10 mouse cellular contexts compared by ENCODE assay signal in the genomic region with DNA sequence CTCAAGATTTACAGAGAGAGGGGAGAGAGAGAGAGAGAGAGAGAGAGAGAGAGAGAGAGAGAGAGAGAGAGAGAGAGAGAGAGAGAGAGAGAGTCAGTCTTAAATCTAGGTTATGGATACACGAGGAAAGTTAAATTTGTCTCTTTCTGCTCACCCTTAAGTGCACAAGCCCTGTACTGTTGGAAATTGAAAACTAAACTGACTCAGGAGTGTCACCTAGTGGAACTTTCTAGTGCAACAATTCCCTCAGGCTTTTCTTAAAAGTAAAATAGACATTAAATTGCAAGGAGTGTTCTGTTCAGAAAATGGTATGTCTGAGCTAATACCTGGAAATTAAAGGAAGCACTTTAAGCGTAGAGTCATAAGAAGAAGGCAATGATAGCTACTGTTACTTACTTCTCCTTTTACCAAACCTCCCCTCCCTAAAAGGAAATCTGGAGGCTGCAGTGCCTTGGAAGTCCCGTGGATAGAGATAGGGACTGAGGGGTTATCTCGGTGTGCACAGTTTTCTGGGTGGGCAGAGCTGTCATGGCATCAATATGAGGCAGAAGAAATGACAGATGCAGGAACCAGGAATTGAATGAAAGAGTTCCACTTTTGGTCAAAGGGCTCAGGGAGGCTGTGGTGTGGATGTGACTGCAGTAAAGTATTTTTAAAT.
DNase-seq lines count a peak whose midpoint lies in the region; ATAC-seq lines count a peak whose summit lies in the region.
"Had no signal": no experiment of that assay in that cellular context is flagged by ENCODE, and none has a peak within 500 bp of the region (broad histone marks: within the 10 kb centered on the region; RNA-seq: fewer than 3 reads in every experiment).

No protein-coding gene starts in this region.

- H3K4me1 ChIP-seq in hindbrain, embryonic 11.5 days (replicated peaks; ENCODE audit: control insufficient read depth, insufficient read depth, low read length), result no peaks in the 10 kb centered on the region
- no peaks in the 10 kb centered on the region for H3K4me1 ChIP-seq in hindbrain, embryonic 12.5 days
- no peaks in the 10 kb centered on the region for H3K4me1 ChIP-seq in midbrain, embryonic 14.5 days (ENCODE audit: control insufficient read depth, insufficient read depth, low read length)
- H3K4me1 ChIP-seq in midbrain, embryonic 15.5 days, result no peaks in the 10 kb centered on the region
- H3K4me1 ChIP-seq in embryonic facial prominence, embryonic 14.5 days (ENCODE audit: control insufficient read depth, insufficient read depth, low read length), result no peaks in the 10 kb centered on the region
- H3K4me1 ChIP-seq: megakaryocyte, embryonic 14.5 days had no signal

- no peaks in the 10 kb centered on the region for H3K9me3 ChIP-seq in hindbrain, embryonic 11.5 days (ENCODE audit: control insufficient read depth, low read length)
- H3K9me3 ChIP-seq in hindbrain, embryonic 12.5 days (replicated peaks), result no peaks in the 10 kb centered on the region
- H3K9me3 ChIP-seq in midbrain, embryonic 14.5 days (ENCODE audit: control insufficient read depth, low read length), result no peaks in the 10 kb centered on the region
- H3K9me3 ChIP-seq in midbrain, embryonic 15.5 days, result no peaks in the 10 kb centered on the region
- no peaks in the 10 kb centered on the region for H3K9me3 ChIP-seq in embryonic facial prominence, embryonic 14.5 days (ENCODE audit: control insufficient read depth, low read length)
- H3K9me3 ChIP-seq: megakaryocyte, embryonic 14.5 days had no signal

- no peak overlapping the region for H3K9ac ChIP-seq in hindbrain, embryonic 11.5 days (ENCODE audit: low read depth, low read length)
- H3K9ac ChIP-seq in hindbrain, embryonic 12.5 days, result no peak overlapping the region
- no peak overlapping the region for H3K9ac ChIP-seq in midbrain, embryonic 14.5 days (replicated peaks; ENCODE audit: low read length)
- no peak overlapping the region for H3K9ac ChIP-seq in midbrain, embryonic 15.5 days
- no peak overlapping the region for H3K9ac ChIP-seq in embryonic facial prominence, embryonic 14.5 days (ENCODE audit: low read depth, low read length)

- no peak overlapping the region for H3K4me3 ChIP-seq in hindbrain, embryonic 11.5 days (ENCODE audit: low read depth, low read length)
- no peak overlapping the region for H3K4me3 ChIP-seq in hindbrain, embryonic 12.5 days
- H3K4me3 ChIP-seq in midbrain, embryonic 14.5 days (replicated peaks; ENCODE audit: low read depth, low read length), result no peak overlapping the region
- H3K4me3 ChIP-seq in midbrain, embryonic 15.5 days, result no peak overlapping the region
- no peak overlapping the region for H3K4me3 ChIP-seq in embryonic facial prominence, embryonic 14.5 days (ENCODE audit: low read depth, low read length)
- H3K4me3 ChIP-seq: megakaryocyte, embryonic 14.5 days had no signal

- H3K27me3 ChIP-seq in hindbrain, embryonic 11.5 days (ENCODE audit: control insufficient read depth, insufficient read depth, low read length), result no peaks in the 10 kb centered on the region
- no peaks in the 10 kb centered on the region for H3K27me3 ChIP-seq in hindbrain, embryonic 12.5 days
- no peaks in the 10 kb centered on the region for H3K27me3 ChIP-seq in midbrain, embryonic 14.5 days (ENCODE audit: control insufficient read depth, insufficient read depth, low read length)
- no peaks in the 10 kb centered on the region for H3K27me3 ChIP-seq in midbrain, embryonic 15.5 days (replicated peaks)
- no peaks in the 10 kb centered on the region for H3K27me3 ChIP-seq in embryonic facial prominence, embryonic 14.5 days (replicated peaks; ENCODE audit: control insufficient read depth, insufficient read depth, low read length)
- H3K27me3 ChIP-seq: megakaryocyte, embryonic 14.5 days had no signal

- no peak overlapping the region for H3K27ac ChIP-seq in hindbrain, embryonic 11.5 days (ENCODE audit: low read depth, low read length)
- H3K27ac ChIP-seq in hindbrain, embryonic 12.5 days, result no peak overlapping the region
- H3K27ac ChIP-seq in midbrain, embryonic 14.5 days (replicated peaks; ENCODE audit: low read depth, low read length), result no peak overlapping the region
- H3K27ac ChIP-seq in midbrain, embryonic 15.5 days, result no peak overlapping the region
- no peak overlapping the region for H3K27ac ChIP-seq in embryonic facial prominence, embryonic 14.5 days (replicated peaks; ENCODE audit: low read depth, low read length)

- 65% methylated on average over 4 of the region's 4 CpGs for WGBS in hindbrain, embryonic 11.5 days
- WGBS in hindbrain, embryonic 12.5 days, result 64% methylated on average over 4 of the region's 4 CpGs
- WGBS in midbrain, embryonic 14.5 days, result 62% methylated on average over 4 of the region's 4 CpGs
- WGBS in midbrain, embryonic 15.5 days, result 60% methylated on average over 4 of the region's 4 CpGs
- 51% methylated on average over 4 of the region's 4 CpGs for WGBS in embryonic facial prominence, embryonic 14.5 days

- no peaks in the 10 kb centered on the region for H3K36me3 ChIP-seq in hindbrain, embryonic 11.5 days (ENCODE audit: control insufficient read depth, insufficient read depth, low read length)
- H3K36me3 ChIP-seq in hindbrain, embryonic 12.5 days, result no peaks in the 10 kb centered on the region
- no peaks in the 10 kb centered on the region for H3K36me3 ChIP-seq in midbrain, embryonic 14.5 days (ENCODE audit: control insufficient read depth, insufficient read depth, low read length)
- no peaks in the 10 kb centered on the region for H3K36me3 ChIP-seq in midbrain, embryonic 15.5 days (replicated peaks)
- H3K36me3 ChIP-seq in embryonic facial prominence, embryonic 14.5 days (ENCODE audit: control insufficient read depth, insufficient read depth, low read length), result no peaks in the 10 kb centered on the region

- no peak overlapping the region for H3K4me2 ChIP-seq in hindbrain, embryonic 11.5 days (replicated peaks; ENCODE audit: low read depth, low read length)
- H3K4me2 ChIP-seq in hindbrain, embryonic 12.5 days (replicated peaks), result no peak overlapping the region
- H3K4me2 ChIP-seq in midbrain, embryonic 14.5 days (ENCODE audit: low read length), result no peak overlapping the region
- H3K4me2 ChIP-seq in midbrain, embryonic 15.5 days, result no peak overlapping the region
- H3K4me2 ChIP-seq in embryonic facial prominence, embryonic 14.5 days (ENCODE audit: low read depth, low read length), result no peak overlapping the region

- peak; percentile 50 for DNase-seq in hindbrain, embryonic 11.5 days (ENCODE audit: low spot score)
- DNase-seq in midbrain, embryonic 14.5 days, result peak; percentile 63
- DNase-seq in embryonic facial prominence, embryonic 14.5 days (ENCODE audit: low spot score), result peak; percentile 32
- DNase-seq in telencephalon, adult 2 months (ENCODE audit: low read depth, low spot score), result peak; percentile 21
- no peak for DNase-seq in spleen, postnatal 14 days (ENCODE audit: low spot score in 2 of 2)
- no peak for DNase-seq in neural tube, embryonic 10.5 days (ENCODE audit: extremely low spot score, low spot score)
- DNase-seq: thymus, adult 18-20 months had no signal

- peak; percentile 38; the same call in 1 of the 2 replicates for ATAC-seq in hindbrain, embryonic 11.5 days (ENCODE audit: low FRiP score)
- no peak for ATAC-seq in hindbrain, embryonic 12.5 days (ENCODE audit: low FRiP score)
- no peak for ATAC-seq in midbrain, embryonic 14.5 days (ENCODE audit: low FRiP score, low TSS enrichment)
- no peak for ATAC-seq in midbrain, embryonic 15.5 days (replicated peaks)
- no peak for ATAC-seq in embryonic facial prominence, embryonic 14.5 days (ENCODE audit: low read depth)

Comparison
In these comparisons a context has a peak if more than half of its experiments do, and no peak if none do; other contexts are left out.
1. DNase-seq: peak in hindbrain, embryonic 11.5 days (single experiment), midbrain, embryonic 14.5 days (single experiment), embryonic facial prominence, embryonic 14.5 days (single experiment) and telencephalon, adult 2 months (single experiment); none in spleen, postnatal 14 days (0 of 2) and neural tube, embryonic 10.5 days (single experiment).